Mouse (Mus musculus): Measurements from ENCODE around the gene Zfp993. TPM values are rescaled to one million over a fixed set of nuclear protein-coding genes. Genes with fewer than 3 reads are reported as not detected.
"Not testable (repeated sequence)": the region's sequence is repeated elsewhere in the genome, so short reads cannot be mapped to it uniquely, and the experiment has no call there.

The Zfp993 gene
- polyA plus RNA-seq (2014; fragmentation: Nextera tagmentation; extraction: Ambion mirVana), result 5.8 and 8.3 TPM in 2 replicates

DNA sequence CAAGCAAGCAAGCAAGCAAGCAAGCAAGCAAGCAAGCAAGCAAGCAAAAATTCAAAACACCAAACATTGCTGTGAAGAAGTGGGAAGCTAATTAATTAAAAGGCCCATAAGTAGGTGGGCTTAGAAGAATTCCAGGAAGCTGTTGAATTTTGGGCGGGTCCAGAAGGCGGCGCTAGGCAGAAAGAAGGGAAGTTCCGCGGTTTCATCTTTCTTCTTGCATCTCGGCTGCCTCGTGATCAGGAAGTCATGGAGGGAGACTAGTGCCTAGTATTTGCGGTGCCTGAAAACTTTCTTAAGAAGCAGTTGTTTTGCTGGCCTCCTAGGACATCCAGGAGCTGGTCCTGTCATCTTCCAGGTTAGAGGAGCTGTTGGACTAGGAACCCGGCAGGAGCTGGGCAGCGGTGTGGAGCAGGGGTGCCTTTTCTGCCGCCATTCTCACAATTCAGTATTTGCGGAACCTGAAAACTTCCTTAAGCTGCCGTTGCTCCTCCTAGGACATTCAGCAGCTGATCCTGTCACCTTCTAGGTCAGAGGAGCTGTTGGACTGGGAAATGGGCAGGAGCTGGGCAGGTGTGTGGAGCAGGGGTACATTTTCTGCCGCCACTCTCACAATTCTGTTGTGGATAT, at the start of gene Zfp993:
Gene Zfp993 (plus strand): TSS at position 188 of the 627 bp plus-strand sequence.
- WGBS, result no CpG with 5 or more reads among the region's 14 CpGs
- not testable (repeated sequence) for ATAC-seq (ENCODE audit: insufficient number of reproducible peaks, insufficient read depth, low FRiP score, low read depth); H3K9me3 ChIP-seq (ENCODE audit: control insufficient read depth, low read length); H3K4me3 ChIP-seq (ENCODE audit: control insufficient read depth in 1 of 2, insufficient read depth in 1 of 2, low read depth in 1 of 2, low read length in 2 of 2); H3K27ac ChIP-seq (replicated peaks in 1 of 2; ENCODE audit: control insufficient read depth in 1 of 2, insufficient read depth in 1 of 2, low read depth in 2 of 2, low read length in 2 of 2); H3K4me2 ChIP-seq (ENCODE audit: low read length); H3K36me3 ChIP-seq (ENCODE audit: control insufficient read depth, insufficient read depth, low read length); H3K9ac ChIP-seq (ENCODE audit: low read length); H3K4me1 ChIP-seq (ENCODE audit: control insufficient read depth in 2 of 2, insufficient read depth in 2 of 2, low read length in 2 of 2); H3K27me3 ChIP-seq (ENCODE audit: control insufficient read depth, insufficient read depth, low read length)

DNA sequence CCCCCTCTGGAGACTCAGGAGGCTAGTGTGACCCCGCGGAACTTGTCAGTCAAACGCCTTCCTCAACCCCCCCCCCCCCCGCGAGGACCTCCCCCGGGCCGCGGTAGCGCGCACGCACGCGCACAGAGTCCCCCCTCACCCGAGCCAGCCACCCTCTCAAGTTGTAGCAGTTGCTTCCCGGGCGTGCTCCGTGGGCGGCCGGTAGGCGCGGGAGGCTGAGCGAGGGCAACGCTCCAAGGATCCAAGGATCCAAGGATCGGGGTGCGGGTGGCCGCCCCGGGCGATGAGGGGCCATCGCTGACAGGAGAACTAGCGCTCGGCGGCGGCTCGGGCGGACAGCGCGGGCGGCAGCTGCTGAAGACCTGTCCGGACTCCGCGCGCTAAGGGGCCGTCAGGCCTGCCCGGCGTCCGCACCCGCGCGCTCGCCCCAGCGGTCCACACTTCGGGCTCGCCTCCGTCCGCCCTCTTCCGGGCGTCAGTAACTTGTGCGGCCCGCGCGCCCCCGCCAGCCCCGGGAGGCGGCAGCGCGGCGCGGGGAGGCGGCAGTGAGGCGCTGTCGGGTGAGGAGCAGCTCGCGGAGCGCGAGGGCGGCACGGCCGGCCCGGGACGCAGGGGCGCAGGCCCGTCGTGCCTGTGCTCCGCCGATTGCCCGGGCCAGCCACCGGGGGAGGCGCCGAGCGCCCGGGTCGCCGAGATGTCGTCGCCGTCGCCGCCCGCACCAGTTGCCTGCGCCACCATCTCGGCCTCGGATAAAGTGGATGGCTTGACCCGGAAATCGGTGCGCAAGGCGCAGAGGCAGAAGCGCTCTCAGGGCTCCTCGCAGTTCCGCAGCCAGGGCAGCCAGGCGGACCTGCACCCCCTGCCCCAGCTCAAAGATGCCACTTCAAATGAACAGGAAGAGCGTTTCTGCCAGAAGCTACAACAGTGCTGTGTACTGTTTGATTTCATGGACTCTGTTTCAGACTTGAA, 30.6 kb upstream of the Zfp993 start:
- WGBS, result no CpG with 5 or more reads among the region's 111 CpGs
- H3K9ac ChIP-seq (ENCODE audit: low read length); H3K4me3 ChIP-seq (ENCODE audit: control insufficient read depth in 1 of 2, insufficient read depth in 1 of 2, low read depth in 1 of 2, low read length in 2 of 2); H3K9me3 ChIP-seq (ENCODE audit: control insufficient read depth, low read length); H3K4me1 ChIP-seq (ENCODE audit: control insufficient read depth in 2 of 2, insufficient read depth in 2 of 2, low read length in 2 of 2); H3K27me3 ChIP-seq (ENCODE audit: control insufficient read depth, insufficient read depth, low read length); H3K4me2 ChIP-seq (ENCODE audit: low read length); H3K27ac ChIP-seq (replicated peaks in 1 of 2; ENCODE audit: control insufficient read depth in 1 of 2, insufficient read depth in 1 of 2, low read depth in 2 of 2, low read length in 2 of 2); H3K36me3 ChIP-seq (ENCODE audit: control insufficient read depth, insufficient read depth, low read length): not testable (repeated sequence)
- ATAC-seq (ENCODE audit: insufficient number of reproducible peaks, insufficient read depth, low FRiP score, low read depth), result peak; percentile 66

DNA sequence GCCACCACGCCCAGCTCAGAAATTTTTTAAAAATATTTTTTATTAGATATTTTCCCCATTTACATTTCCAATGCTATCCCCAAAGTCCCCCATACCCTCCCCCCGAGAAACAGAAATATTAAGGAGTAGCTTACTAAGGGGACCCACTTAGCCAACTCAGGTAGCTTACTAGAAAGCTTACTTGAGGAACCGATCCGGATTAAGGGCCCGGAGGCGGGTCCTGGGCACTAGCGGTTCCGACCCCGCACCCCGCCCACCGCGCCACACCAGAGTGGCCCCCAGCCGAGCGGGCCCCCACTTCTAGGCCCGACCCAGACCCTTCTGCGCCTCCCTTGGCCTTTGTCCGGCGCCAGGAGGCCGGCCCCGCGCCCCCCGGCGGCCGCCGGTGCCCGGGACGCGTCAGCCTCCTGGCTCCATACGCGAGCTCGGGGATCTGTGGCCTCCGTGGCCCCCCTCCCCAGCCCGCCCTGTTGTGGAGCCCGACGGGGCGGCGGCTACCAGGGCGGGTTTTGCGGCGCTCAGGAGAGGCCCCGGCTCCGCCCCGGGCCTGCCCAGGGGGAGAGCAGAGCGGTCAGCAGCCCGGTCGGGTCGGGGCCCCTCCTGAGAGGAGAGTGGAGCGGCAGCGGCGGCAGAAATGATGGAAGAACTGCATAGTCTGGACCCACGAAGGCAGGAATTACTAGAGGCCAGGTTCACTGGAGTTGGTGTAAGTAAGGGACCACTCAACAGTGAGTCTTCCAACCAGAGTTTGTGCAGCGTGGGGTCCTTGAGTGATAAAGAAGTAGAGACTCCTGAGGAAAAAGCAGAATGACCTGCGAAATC, 7.0 kb upstream of the Zfp993 start:
- peak; percentile 84 for ATAC-seq (ENCODE audit: insufficient number of reproducible peaks, insufficient read depth, low FRiP score, low read depth)
- not testable (repeated sequence) for H3K27me3 ChIP-seq (ENCODE audit: control insufficient read depth, insufficient read depth, low read length); H3K4me1 ChIP-seq (ENCODE audit: control insufficient read depth in 2 of 2, insufficient read depth in 2 of 2, low read length in 2 of 2); H3K27ac ChIP-seq (replicated peaks in 1 of 2; ENCODE audit: control insufficient read depth in 1 of 2, insufficient read depth in 1 of 2, low read depth in 2 of 2, low read length in 2 of 2); H3K36me3 ChIP-seq (ENCODE audit: control insufficient read depth, insufficient read depth, low read length); H3K9me3 ChIP-seq (ENCODE audit: control insufficient read depth, low read length)
- H3K9ac ChIP-seq (ENCODE audit: low read length), result peak overlapping the region; percentile 44; the same call in 1 of the 2 replicates
- peak overlapping the region; percentile 57 for H3K4me2 ChIP-seq (ENCODE audit: low read length)
- H3K4me3 ChIP-seq (ENCODE audit: control insufficient read depth in 1 of 2, insufficient read depth in 1 of 2, low read depth in 1 of 2, low read length in 2 of 2), result peak overlapping the region; percentile 28 to 43
- WGBS, result 4% methylated on average over 19 of the region's 53 CpGs

DNA sequence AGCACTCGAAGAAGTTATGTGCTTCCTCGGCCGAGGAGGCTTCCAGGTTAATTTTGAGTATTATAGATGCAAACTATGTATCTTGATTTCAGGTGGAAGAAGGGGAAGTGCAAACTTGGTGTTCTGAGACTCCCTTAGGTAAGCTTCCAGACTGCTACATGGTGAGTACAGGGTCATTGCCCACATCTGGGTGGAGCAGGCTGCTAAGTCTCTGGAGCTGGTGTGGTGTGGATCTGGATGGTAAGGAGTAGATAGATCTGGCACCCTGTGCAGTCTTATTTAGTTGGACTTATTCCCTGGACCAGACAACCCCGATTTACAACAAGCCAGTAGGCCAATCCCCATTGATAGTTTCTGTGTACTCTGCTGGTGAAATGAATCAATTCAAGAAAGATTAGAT, 33.6 kb downstream of the Zfp993 start:
- H3K36me3 ChIP-seq (ENCODE audit: control insufficient read depth, insufficient read depth, low read length); H3K4me1 ChIP-seq (ENCODE audit: control insufficient read depth in 2 of 2, insufficient read depth in 2 of 2, low read length in 2 of 2); H3K4me2 ChIP-seq (ENCODE audit: low read length); H3K27ac ChIP-seq (replicated peaks in 1 of 2; ENCODE audit: control insufficient read depth in 1 of 2, insufficient read depth in 1 of 2, low read depth in 2 of 2, low read length in 2 of 2); H3K9me3 ChIP-seq (ENCODE audit: control insufficient read depth, low read length); H3K9ac ChIP-seq (ENCODE audit: low read length); H3K4me3 ChIP-seq (ENCODE audit: control insufficient read depth in 1 of 2, insufficient read depth in 1 of 2, low read depth in 1 of 2, low read length in 2 of 2); H3K27me3 ChIP-seq (ENCODE audit: control insufficient read depth, insufficient read depth, low read length): not testable (repeated sequence)
- 0 out of 2 replicates have a peak, but pooled peaks have one; percentile 61 for ATAC-seq (ENCODE audit: insufficient number of reproducible peaks, insufficient read depth, low FRiP score, low read depth)
- no CpG with 5 or more reads among the region's 4 CpGs for WGBS

DNA sequence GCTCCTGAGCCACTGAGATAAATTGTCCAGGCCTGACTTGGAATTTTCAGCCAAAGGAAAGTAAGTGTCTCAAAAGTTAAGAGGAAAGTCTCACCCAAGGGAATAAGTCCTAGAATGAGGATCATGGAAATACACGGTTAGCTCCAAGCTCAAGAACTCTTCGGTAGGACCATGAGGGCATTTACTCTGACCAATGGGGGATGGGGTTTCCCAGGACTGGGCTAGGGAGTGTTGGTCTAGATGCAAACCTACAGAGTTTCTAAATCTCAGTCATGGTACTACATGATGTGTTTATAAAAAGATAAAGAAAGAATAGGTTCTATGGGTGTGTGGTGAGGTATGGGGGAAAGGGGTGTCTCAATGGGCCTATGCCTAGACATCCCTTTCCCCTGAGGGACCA, 38.9 kb downstream of the Zfp993 start:
- peak; percentile 22; the same call in 1 of the 2 replicates for ATAC-seq (ENCODE audit: insufficient number of reproducible peaks, insufficient read depth, low FRiP score, low read depth)
- not testable (repeated sequence) for H3K4me3 ChIP-seq (ENCODE audit: control insufficient read depth in 1 of 2, insufficient read depth in 1 of 2, low read depth in 1 of 2, low read length in 2 of 2); H3K4me1 ChIP-seq (ENCODE audit: control insufficient read depth in 2 of 2, insufficient read depth in 2 of 2, low read length in 2 of 2); H3K9ac ChIP-seq (ENCODE audit: low read length); H3K27ac ChIP-seq (replicated peaks in 1 of 2; ENCODE audit: control insufficient read depth in 1 of 2, insufficient read depth in 1 of 2, low read depth in 2 of 2, low read length in 2 of 2); H3K9me3 ChIP-seq (ENCODE audit: control insufficient read depth, low read length); H3K4me2 ChIP-seq (ENCODE audit: low read length); H3K27me3 ChIP-seq (ENCODE audit: control insufficient read depth, insufficient read depth, low read length); H3K36me3 ChIP-seq (ENCODE audit: control insufficient read depth, insufficient read depth, low read length)
- no CpG with 5 or more reads among the region's 2 CpGs for WGBS

DNA sequence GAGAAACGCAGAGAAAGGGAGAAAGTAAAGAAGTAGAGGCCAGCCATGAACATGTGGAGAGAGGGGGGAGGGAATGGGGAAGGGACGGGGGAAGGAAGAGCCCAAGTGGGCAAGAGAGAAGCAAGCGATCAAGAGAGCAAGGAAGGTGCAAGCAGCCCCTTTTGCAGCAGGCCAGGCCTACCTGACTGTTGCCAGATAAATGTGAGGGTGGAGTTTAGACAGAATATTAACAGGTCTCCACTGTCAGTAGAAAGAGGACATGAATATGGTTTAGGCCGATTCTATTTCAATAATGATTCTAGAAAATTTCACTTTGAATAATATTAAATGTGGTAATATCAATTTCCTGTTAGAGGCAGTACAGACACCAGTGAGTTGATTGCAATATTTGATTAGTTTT, 39.4 kb downstream of the Zfp993 start:
- not testable (repeated sequence) for H3K36me3 ChIP-seq (ENCODE audit: control insufficient read depth, insufficient read depth, low read length); H3K4me1 ChIP-seq (ENCODE audit: control insufficient read depth in 2 of 2, insufficient read depth in 2 of 2, low read length in 2 of 2); H3K4me3 ChIP-seq (ENCODE audit: control insufficient read depth in 1 of 2, insufficient read depth in 1 of 2, low read depth in 1 of 2, low read length in 2 of 2); H3K9me3 ChIP-seq (ENCODE audit: control insufficient read depth, low read length); H3K27ac ChIP-seq (replicated peaks in 1 of 2; ENCODE audit: control insufficient read depth in 1 of 2, insufficient read depth in 1 of 2, low read depth in 2 of 2, low read length in 2 of 2); H3K9ac ChIP-seq (ENCODE audit: low read length); H3K4me2 ChIP-seq (ENCODE audit: low read length); H3K27me3 ChIP-seq (ENCODE audit: control insufficient read depth, insufficient read depth, low read length)
- peak; percentile 48; the same call in 1 of the 2 replicates for ATAC-seq (ENCODE audit: insufficient number of reproducible peaks, insufficient read depth, low FRiP score, low read depth)
- WGBS, result 77% methylated on average over 1 of the region's 4 CpGs

DNA sequence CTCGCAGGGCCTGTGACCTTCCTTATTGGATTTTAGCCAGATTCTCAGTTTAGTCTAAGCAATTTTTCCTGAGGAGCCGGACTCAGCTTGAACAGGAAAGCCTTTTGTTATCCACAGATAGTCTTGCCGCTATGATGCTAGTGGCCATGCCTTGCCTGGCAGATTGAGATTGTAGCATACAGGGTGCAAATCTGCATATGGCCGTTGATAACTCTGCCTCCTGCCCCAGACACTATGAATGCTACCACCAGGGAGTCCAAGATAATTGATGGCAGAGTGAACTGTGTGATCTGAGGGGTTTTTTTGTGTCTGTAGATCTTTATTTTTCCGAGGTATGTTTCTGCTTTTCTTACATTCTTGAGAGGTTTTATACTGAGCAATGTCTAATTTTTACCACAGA, 39.9 kb downstream of the Zfp993 start:
- not testable (repeated sequence) for H3K9ac ChIP-seq (ENCODE audit: low read length); H3K27me3 ChIP-seq (ENCODE audit: control insufficient read depth, insufficient read depth, low read length); H3K4me3 ChIP-seq (ENCODE audit: control insufficient read depth in 1 of 2, insufficient read depth in 1 of 2, low read depth in 1 of 2, low read length in 2 of 2); H3K4me1 ChIP-seq (ENCODE audit: control insufficient read depth in 2 of 2, insufficient read depth in 2 of 2, low read length in 2 of 2); H3K27ac ChIP-seq (replicated peaks in 1 of 2; ENCODE audit: control insufficient read depth in 1 of 2, insufficient read depth in 1 of 2, low read depth in 2 of 2, low read length in 2 of 2); H3K36me3 ChIP-seq (ENCODE audit: control insufficient read depth, insufficient read depth, low read length); H3K9me3 ChIP-seq (ENCODE audit: control insufficient read depth, low read length); H3K4me2 ChIP-seq (ENCODE audit: low read length)
- WGBS, result 67% methylated on average over 1 of the region's 5 CpGs
- peak; percentile 31; the same call in 1 of the 2 replicates for ATAC-seq (ENCODE audit: insufficient number of reproducible peaks, insufficient read depth, low FRiP score, low read depth)
